Mouse (Mus musculus): Measurements from ENCODE around the gene AF067063. TPM values are rescaled to one million over a fixed set of nuclear protein-coding genes. Genes with fewer than 3 reads are reported as not detected.

Gene AF067063
- polyA plus RNA-seq, 1 experiment from 2014 or later, result not detected

DNA sequence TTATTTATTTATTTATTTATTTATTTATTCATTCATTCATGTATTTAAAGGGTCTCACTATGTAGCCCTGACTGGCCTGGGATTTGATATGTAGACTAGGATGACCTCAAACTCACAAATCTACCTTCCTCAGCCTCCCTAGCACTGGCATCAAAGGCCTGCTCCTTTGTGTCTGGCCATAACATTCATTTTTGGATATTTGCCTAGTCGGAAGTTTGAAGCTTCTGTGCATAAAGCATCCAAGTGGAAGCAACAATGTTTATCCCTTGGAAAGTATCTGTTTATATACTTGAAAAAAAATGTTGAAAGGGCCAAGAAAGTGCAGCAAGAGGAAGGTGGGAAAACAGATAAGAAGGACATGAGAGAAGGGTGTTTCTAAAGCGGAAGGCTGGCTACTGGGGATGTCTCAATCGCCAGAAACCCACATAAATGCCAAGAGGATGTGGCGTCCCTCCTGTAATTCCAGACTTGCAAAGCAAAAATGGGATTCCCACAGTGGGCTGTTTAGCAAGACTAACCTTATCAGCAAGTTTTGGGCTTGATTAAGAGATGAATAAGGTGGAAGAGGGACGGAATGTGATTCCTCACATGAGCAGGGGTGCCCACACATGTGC, 37.1 kb downstream of the AF067063 start:
- no peak for ATAC-seq
- peaks cover 21% of the 10 kb centered on the region for H3K4me1 ChIP-seq
- peaks cover 8% of the 10 kb centered on the region for H3K36me3 ChIP-seq (ENCODE audit: poor library complexity, severe bottlenecking)
- H3K4me2 ChIP-seq, result no peak overlapping the region
- no peak overlapping the region for H3K4me3 ChIP-seq
- no peaks in the 10 kb centered on the region for H3K27me3 ChIP-seq
- WGBS, result 83% methylated on average over 5 of the region's 5 CpGs
- no peak overlapping the region for H3K27ac ChIP-seq
- H3K9ac ChIP-seq, result no peak overlapping the region
- H3K9me3 ChIP-seq (replicated peaks), result no peaks in the 10 kb centered on the region

DNA sequence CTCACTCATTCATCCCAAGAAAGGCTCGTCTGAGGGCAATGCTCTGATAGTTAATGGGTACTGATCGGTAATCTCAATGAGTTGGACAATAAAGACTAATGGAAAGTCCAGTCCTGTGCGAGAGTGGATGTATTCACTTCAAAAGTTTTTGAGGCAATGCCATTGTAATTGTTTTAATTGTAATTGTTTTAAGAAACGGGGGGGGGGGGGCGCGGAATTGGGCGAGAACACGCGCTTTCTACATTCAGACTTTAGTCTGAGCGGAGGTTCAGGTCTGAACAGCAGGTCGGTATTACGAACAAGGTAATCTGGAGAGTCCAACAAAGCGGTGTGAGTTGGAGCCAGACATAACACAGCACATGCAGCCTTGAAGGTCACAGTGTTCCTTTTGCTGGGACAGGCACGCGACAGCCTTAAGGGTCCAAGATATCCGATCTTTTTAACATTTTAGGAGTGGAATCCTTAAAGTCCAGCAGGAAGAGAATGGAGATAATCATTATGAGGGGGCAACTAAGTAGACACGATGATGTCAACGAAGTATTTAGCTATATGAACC, 38.4 kb downstream of the AF067063 start:
- ATAC-seq, result no peak
- Histone ChIP-seq H3K27me3 (no peaks in the 10 kb centered on the region), H3K4me3 (peak overlapping the region; percentile 83), H3K27ac (peak overlapping the region; percentile 97), H3K9me3 (replicated peaks) (no peaks in the 10 kb centered on the region), H3K4me2 (peak overlapping the region; percentile 72), H3K9ac (peak overlapping the region; percentile 94), H3K36me3 (ENCODE audit: poor library complexity, severe bottlenecking) (peaks cover 18% of the 10 kb centered on the region), H3K4me1 (peaks cover 23% of the 10 kb centered on the region)
- WGBS, result 3% methylated on average over 18 of the region's 18 CpGs

DNA sequence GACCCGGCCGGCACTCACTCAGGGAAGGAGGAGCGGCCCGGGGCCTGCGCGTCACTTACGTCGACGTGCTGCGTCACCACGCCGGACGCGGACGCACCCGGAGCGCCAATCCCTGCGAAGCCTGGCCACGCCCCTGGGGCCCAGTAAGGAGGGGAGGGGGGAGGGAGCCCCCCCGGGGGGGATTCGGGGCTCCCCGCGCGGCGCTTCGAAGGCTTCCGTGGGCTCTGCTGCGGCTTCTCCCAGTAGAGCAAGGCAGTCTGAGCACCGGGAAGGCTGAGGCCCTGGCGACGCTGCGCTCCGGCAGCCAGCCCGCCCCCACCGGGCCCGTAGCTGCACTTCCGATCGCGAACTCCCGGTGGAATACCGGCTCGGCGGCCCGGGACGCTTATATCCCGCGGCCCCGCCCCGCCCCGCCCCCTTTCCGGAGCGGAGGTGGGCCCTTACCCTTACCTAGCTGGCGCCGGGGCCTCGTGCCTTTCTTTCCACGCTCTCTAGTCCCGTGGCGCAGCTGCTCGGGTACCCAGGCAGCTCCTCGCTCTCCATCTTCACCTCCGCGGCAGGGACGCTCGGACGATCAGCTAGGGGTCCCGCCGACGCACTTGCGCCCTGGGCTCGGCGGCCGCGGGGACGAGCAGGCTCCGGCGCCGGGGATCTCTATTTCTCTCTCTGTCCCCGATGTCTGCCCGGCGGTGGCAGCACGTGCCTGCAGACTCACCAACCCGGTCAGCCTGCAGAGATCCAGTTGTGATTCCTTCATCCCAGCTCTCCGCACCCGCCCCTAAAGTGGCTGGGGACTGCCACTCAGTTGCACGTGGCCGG, 39.0 kb downstream of the AF067063 start, which contains the start of gene Zfp131:
Zfp131 (minus strand) TSS at position 129 of the 819 bp plus-strand sequence.
- Histone ChIP-seq H3K9ac (peak within 1 kb of the TSS; percentile 94), H3K9me3 (replicated peaks) (no peaks in the 10 kb centered on the region), H3K4me1 (peaks cover 24% of the 10 kb centered on the region), H3K27ac (peak within 1 kb of the TSS; percentile 97), H3K4me2 (peak within 1 kb of the TSS; percentile 72), H3K36me3 (ENCODE audit: poor library complexity, severe bottlenecking) (peaks cover 20% of the 10 kb centered on the region), H3K4me3 (peak within 1 kb of the TSS; percentile 83), H3K27me3 (no peaks in the 10 kb centered on the region)
- WGBS, result under 1% methylated on average over 26 of the region's 86 CpGs
- peak; percentile 97 for ATAC-seq

DNA sequence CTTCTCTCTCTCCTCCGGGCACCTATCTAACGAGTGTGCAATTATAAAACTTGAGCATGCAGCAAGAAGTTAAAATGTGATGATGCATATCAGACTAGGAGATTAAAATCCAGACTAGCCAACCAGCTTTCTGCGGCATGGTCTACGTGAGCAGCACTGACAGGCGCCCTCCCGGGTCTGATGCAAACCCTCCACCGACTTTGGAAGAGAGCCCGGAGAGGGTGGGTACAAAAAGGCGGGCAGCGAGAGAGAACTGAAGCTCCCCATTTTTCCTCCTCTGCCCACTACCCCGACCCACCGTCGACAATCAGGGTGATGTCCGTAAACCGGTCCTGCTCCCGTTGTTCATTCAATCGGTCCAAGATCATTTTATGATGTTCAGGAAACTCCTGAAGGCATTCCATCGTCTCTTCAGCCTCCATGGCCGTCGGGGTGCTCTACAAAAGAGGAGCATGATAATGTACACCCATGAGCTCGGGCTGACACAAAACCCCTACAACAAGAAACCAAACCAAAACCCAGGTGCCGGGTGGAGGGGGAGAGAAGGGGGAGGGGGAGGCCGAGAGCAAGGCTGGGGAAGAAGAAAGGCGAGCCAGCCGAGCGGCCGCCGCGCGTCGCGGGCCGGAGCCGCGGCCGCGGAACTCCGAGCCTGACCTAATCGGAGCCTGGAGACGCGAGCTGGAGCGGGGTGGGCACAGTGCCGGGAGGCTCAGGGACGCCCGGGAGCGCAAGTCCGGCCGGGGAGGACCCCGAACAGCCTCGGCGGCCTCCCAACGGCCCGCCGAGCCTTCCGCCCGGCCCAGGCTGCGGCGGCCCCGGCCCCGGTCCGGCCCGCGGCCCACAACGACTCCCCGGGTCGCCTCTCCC, 39.9 kb downstream of the AF067063 start:
- Histone ChIP-seq H3K9ac (peak overlapping the region; percentile 94), H3K4me1 (peaks cover 24% of the 10 kb centered on the region), H3K36me3 (ENCODE audit: poor library complexity, severe bottlenecking) (peaks cover 26% of the 10 kb centered on the region), H3K4me2 (peak overlapping the region; percentile 68), H3K27ac (peak overlapping the region; percentile 97), H3K27me3 (no peaks in the 10 kb centered on the region), H3K4me3 (peak overlapping the region; percentile 83), H3K9me3 (replicated peaks) (no peaks in the 10 kb centered on the region)
- ATAC-seq, result peak; percentile 69
- under 1% methylated on average over 59 of the region's 66 CpGs for WGBS

DNA sequence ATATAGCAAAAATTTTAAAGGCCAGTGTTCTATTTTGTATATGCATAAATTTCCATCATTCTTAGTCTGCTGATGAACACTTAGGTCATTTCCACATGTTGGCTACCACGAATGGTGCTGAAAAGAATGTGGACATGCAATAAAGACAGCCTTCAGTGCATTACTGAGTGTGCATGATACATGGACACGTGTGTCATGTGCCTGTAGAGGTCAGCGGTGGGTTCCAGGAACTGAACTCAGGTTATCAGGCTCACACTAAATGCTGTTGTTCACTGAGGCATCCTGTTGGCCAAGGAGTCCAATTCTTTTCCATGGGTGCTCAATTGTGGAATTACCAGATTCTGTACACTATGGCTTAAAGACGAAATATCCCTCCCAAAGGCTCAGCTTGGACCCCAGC, 46.4 kb downstream of the AF067063 start:
- peaks cover 76% of the 10 kb centered on the region for H3K36me3 ChIP-seq (ENCODE audit: poor library complexity, severe bottlenecking)
- H3K4me2 ChIP-seq, result no peak overlapping the region
- H3K4me3 ChIP-seq, result no peak overlapping the region
- H3K27ac ChIP-seq, result no peak overlapping the region
- 85% methylated on average over 4 of the region's 4 CpGs for WGBS
- no peaks in the 10 kb centered on the region for H3K9me3 ChIP-seq (replicated peaks)
- ATAC-seq, result no peak
- H3K4me1 ChIP-seq, result peaks cover 5% of the 10 kb centered on the region; the same call in 1 of the 2 replicates
- no peak overlapping the region for H3K9ac ChIP-seq
- no peaks in the 10 kb centered on the region for H3K27me3 ChIP-seq

Other genes with a start within 250 kb of the AF067063 start
- 0.28 and 0.44 TPM in 2 replicates for gene Ccl28, start 206.4 kb downstream of the AF067063 start, polyA plus RNA-seq (2015; fragmentation: Nextera tagmentation; extraction: Ambion mirVana)
- gene Hmgcs1, start 139.8 kb downstream of the AF067063 start, polyA plus RNA-seq (2015; fragmentation: Nextera tagmentation; extraction: Ambion mirVana), result 322 and 362 TPM in 2 replicates
- 4.2 and 4.8 TPM in 2 replicates for gene Nim1k, start 74.3 kb downstream of the AF067063 start, polyA plus RNA-seq (2015; fragmentation: Nextera tagmentation; extraction: Ambion mirVana)
- 52.8 and 53.4 TPM in 2 replicates for gene Zfp131, start 39.3 kb downstream of the AF067063 start, polyA plus RNA-seq (2015; fragmentation: Nextera tagmentation; extraction: Ambion mirVana)
- not detected in 2 replicates for gene D13Ertd608e, start 5.8 kb upstream of the AF067063 start, polyA plus RNA-seq (2015; fragmentation: Nextera tagmentation; extraction: Ambion mirVana)
- gene Tcstv1, start 64.6 kb upstream of the AF067063 start, polyA plus RNA-seq (2015; fragmentation: Nextera tagmentation; extraction: Ambion mirVana), result not detected in 2 replicates
- gene Gm21761, start 99.1 kb upstream of the AF067063 start, polyA plus RNA-seq (2015; fragmentation: Nextera tagmentation; extraction: Ambion mirVana), result not detected in 2 replicates
- gene B020031M17Rik, start 120.6 kb upstream of the AF067063 start, polyA plus RNA-seq (2015; fragmentation: Nextera tagmentation; extraction: Ambion mirVana), result not detected in 2 replicates
- gene Gm36079, start 196.8 kb upstream of the AF067063 start, polyA plus RNA-seq (2015; fragmentation: Nextera tagmentation; extraction: Ambion mirVana), result not detected in 2 replicates
- gene Gm21188, start 222.0 kb upstream of the AF067063 start, polyA plus RNA-seq (2015; fragmentation: Nextera tagmentation; extraction: Ambion mirVana), result not detected in 2 replicates